Mouse (Mus musculus): ENCODE results near the gene Sorcs3.

GRCm38 (mm10) chr19:48205929-48206814, at the start of gene Sorcs3:
- TF ChIP-seq GATA1 (IDR thresholded peaks at IDR 0.05; ENCODE audit: borderline replicate concordance, low read length) (no peak), FLI1 (IDR thresholded peaks at IDR 0.05; ENCODE audit: low read length) (no peak)
